Mouse (Mus musculus) hindbrain, embryonic 10.5 days (tissue): Measurements from ENCODE around the gene Dcaf12. TPM values are rescaled to one million over a fixed set of nuclear protein-coding genes. Genes with fewer than 3 reads are reported as not detected.

Experiments used
- DNase-seq: peaks from one replicate; pipeline ENCODE4 v3.0.0-alpha.2; 2017; ENCODE audit warnings: low spot score
- H3K27ac ChIP-seq: fragments of 300-500 bp; sonication (generic); 2 replicates; pipeline ENCODE4 v1.5.1; 2016; ENCODE audit warnings: mild to moderate bottlenecking, moderate library complexity
- H3K27me3 ChIP-seq: fragments of 300-500 bp; sonication (generic); 2 replicates; pipeline ENCODE4 v1.6.1; 2016; ENCODE audit warnings: mild to moderate bottlenecking; ENCODE audit not compliant: poor library complexity, insufficient read depth, severe bottlenecking
- H3K36me3 ChIP-seq: fragments of 300-500 bp; sonication (generic); 2 replicates; pipeline ENCODE4 v1.6.1; 2016; ENCODE audit warnings: mild to moderate bottlenecking, moderate library complexity
- H3K4me1 ChIP-seq: fragments of 300-500 bp; sonication (generic); replicated peaks from 2 replicates; pipeline ENCODE4 v1.6.1; 2016; ENCODE audit warnings: mild to moderate bottlenecking
- H3K4me3 ChIP-seq: fragments of 300-500 bp; sonication (generic); 2 replicates; pipeline ENCODE4 v1.5.1; 2016; ENCODE audit warnings: mild to moderate bottlenecking, moderate library complexity
- H3K9me3 ChIP-seq: fragments of 300-500 bp; sonication (generic); 2 replicates; pipeline ENCODE4 v1.6.1; 2016; ENCODE audit warnings: mild to moderate bottlenecking, moderate library complexity
- WGBS: fragments of 180-500 bp; shearing (Covaris S2); methylation state at CpG from one replicate; pipeline ENCODE4 v1.1.7; 2016; 5-methylcytosine and 5-hydroxymethylcytosine counted together
- polyA plus RNA-seq: library from polyadenylated mRNA; unstranded; fragments of >200 nt; fragmentation: Nextera tagmentation; extraction: Ambion mirVana; gene quantifications from 2 replicates; pipeline ENCODE4 v1.2.1, GENCODE M21; 2016

Gene Dcaf12
- 57.8 and 64.0 TPM in 2 replicates for polyA plus RNA-seq

DNA sequence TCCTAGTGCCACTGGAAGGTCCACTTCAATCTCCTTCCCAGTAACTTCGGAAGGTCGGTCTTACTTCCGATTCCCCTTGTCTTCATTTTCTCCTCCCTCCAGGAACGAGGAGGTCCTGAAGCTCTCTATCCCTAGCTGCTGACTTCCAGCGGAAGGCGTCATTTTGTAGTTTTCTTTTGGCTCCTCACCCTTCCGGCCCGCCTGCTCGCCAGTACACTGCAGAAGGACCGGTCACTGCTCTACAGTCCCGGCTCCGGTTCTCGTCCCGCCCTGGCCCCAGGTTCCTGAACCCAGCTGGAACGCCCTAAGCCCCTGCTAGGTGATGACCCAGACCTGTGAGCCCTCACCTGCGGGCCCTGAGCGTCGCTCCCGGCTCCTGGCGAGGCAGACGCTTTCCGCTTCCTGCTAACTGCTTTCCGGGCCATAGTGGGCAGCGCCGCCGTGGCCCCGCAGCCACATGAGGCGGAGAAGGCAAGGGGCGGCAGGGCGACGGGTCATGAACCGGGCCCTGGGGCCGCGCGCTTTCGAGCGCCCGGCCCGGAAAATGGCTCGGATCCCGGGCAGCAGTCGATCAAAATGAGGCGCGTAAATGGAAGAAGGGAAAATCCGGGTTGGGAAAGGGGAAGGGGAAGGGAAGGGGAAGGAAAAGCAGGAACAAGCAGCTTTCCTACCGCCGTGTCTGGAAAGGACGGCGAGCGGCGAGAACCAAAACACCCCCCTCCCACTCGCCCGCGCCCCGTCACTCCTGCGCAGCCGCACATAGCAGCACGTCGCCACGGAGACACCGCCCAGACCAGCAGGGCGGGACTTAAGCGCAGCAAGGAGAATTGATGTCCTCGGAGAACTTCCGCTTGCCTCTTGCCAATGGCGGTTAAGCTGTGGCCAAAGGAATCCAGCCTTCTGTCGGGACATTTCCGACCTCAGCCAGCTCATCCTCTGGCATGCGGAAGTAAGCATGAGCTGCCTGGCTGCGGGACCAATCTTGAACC, at the start of gene Dcaf12:
TSS of gene Dcaf12 (minus strand) at position 749 of the 989 bp plus-strand sequence.
- peak; percentile 94 for DNase-seq
- Histone ChIP-seq H3K9me3 (no peaks in the 10 kb centered on the region), H3K36me3 (peaks cover 36% of the 10 kb centered on the region), H3K27ac (peak within 1 kb of the TSS; percentile 93), H3K4me1 (peaks cover 23% of the 10 kb centered on the region), H3K27me3 (no peaks in the 10 kb centered on the region), H3K4me3 (peak within 1 kb of the TSS; percentile 94)
- under 1% methylated on average over 70 of the region's 70 CpGs for WGBS

GRCm38 (mm10) chr4:41361059-41361458, 46.4 kb upstream of the Dcaf12 start:
- no peak for DNase-seq
- no peaks in the 10 kb centered on the region for H3K4me1 ChIP-seq
- H3K36me3 ChIP-seq = peaks cover 35% of the 10 kb centered on the region
- H3K27me3 ChIP-seq = no peaks in the 10 kb centered on the region
- WGBS = 96% methylated on average over 3 of the region's 3 CpGs
- H3K27ac ChIP-seq = no peak overlapping the region
- no peak overlapping the region for H3K4me3 ChIP-seq
- no peaks in the 10 kb centered on the region; the same call in 1 of the 2 replicates for H3K9me3 ChIP-seq

DNA sequence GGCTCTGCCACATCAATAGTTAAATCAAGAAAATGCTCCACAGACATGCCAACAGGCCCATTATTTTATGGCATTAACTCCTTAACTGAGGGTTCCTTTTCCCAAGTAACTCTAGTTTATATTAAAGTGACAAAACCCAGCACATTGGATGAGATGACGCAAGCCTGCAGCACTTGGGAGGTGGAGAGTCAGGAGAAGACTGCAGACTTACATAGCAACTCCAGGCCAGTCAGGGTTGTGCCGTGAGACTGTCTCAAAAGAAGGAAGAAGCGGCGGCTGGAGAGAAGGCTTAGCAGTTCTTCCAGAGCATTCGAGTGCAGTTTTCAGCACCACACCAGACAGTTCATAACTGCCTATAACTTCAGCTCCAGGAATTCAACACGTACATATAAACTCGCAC, 44.7 kb upstream of the Dcaf12 start:
- 97% methylated on average over 7 of the region's 7 CpGs for WGBS
- peaks cover 4% of the 10 kb centered on the region; the same call in 1 of the 2 replicates for H3K9me3 ChIP-seq
- H3K4me3 ChIP-seq = no peak overlapping the region
- H3K27ac ChIP-seq = no peak overlapping the region
- no peaks in the 10 kb centered on the region for H3K27me3 ChIP-seq
- no peaks in the 10 kb centered on the region for H3K4me1 ChIP-seq
- no peak for DNase-seq
- peaks cover 49% of the 10 kb centered on the region for H3K36me3 ChIP-seq

- H3K27ac ChIP-seq = no peak overlapping the region
- 93% methylated on average over 2 of the region's 2 CpGs for WGBS
- H3K9me3 ChIP-seq = peaks cover 4% of the 10 kb centered on the region; the same call in 1 of the 2 replicates
- peaks cover 52% of the 10 kb centered on the region for H3K36me3 ChIP-seq
- DNase-seq = no peak
- H3K4me1 ChIP-seq = no peaks in the 10 kb centered on the region
- no peak overlapping the region for H3K4me3 ChIP-seq
- no peaks in the 10 kb centered on the region for H3K27me3 ChIP-seq
Observed at GRCm38 (mm10) chr4:41358669-41359068, 44.0 kb upstream of the Dcaf12 start.

DNA sequence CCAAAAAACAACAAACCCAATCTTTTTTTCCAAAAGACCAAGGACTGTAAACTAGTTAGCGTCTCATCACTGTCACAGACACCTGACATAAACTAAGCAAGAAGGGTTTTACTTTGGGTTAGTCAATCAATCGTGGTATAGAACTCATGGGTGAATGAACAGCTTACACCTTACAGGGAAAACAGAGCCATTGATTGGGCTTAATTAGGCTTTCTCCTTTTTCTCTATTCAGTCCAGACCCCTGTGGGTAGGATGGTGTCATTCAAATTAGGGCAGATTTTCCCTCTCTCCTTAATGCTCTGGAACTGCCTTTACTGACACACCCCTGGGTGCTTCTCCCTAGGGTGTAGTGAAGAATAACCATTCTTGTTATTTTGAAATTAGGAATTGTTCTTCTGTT, 42.5 kb upstream of the Dcaf12 start:
- Histone ChIP-seq H3K9me3 (peaks cover 4% of the 10 kb centered on the region; the same call in 1 of the 2 replicates), H3K27me3 (no peaks in the 10 kb centered on the region), H3K4me1 (no peaks in the 10 kb centered on the region), H3K27ac (no peak overlapping the region), H3K36me3 (peaks cover 62% of the 10 kb centered on the region), H3K4me3 (no peak overlapping the region)
- DNase-seq = no peak
- 50% methylated on average over 2 of the region's 2 CpGs for WGBS

- H3K9me3 ChIP-seq = peaks cover 4% of the 10 kb centered on the region; the same call in 1 of the 2 replicates
- H3K36me3 ChIP-seq = peaks cover 57% of the 10 kb centered on the region
- peaks cover 11% of the 10 kb centered on the region for H3K4me1 ChIP-seq
- no peaks in the 10 kb centered on the region for H3K27me3 ChIP-seq
- WGBS = 96% methylated on average over 1 of the region's 1 CpGs
- DNase-seq = no peak
- no peak overlapping the region for H3K4me3 ChIP-seq
- no peak overlapping the region for H3K27ac ChIP-seq
Observed at GRCm38 (mm10) chr4:41353265-41353664, 38.6 kb upstream of the Dcaf12 start.

GRCm38 (mm10) chr4:41352758-41353157, 38.1 kb upstream of the Dcaf12 start:
- peaks cover 52% of the 10 kb centered on the region for H3K36me3 ChIP-seq
- no peak overlapping the region for H3K27ac ChIP-seq
- no peaks in the 10 kb centered on the region for H3K27me3 ChIP-seq
- no peak for DNase-seq
- WGBS = 94% methylated on average over 4 of the region's 4 CpGs
- peaks cover 16% of the 10 kb centered on the region for H3K4me1 ChIP-seq
- peaks cover 4% of the 10 kb centered on the region; the same call in 1 of the 2 replicates for H3K9me3 ChIP-seq
- no peak overlapping the region for H3K4me3 ChIP-seq

- Histone ChIP-seq H3K27ac (peak overlapping the region; percentile 94), H3K9me3 (no peaks in the 10 kb centered on the region), H3K27me3 (no peaks in the 10 kb centered on the region), H3K4me3 (peak overlapping the region; percentile 78), H3K36me3 (peaks cover 28% of the 10 kb centered on the region), H3K4me1 (peaks cover 19% of the 10 kb centered on the region)
- DNase-seq = no peak
- WGBS = under 1% methylated on average over 28 of the region's 28 CpGs
Observed at GRCm38 (mm10) chr4:41349199-41349591, 34.5 kb upstream of the Dcaf12 start.

DNA sequence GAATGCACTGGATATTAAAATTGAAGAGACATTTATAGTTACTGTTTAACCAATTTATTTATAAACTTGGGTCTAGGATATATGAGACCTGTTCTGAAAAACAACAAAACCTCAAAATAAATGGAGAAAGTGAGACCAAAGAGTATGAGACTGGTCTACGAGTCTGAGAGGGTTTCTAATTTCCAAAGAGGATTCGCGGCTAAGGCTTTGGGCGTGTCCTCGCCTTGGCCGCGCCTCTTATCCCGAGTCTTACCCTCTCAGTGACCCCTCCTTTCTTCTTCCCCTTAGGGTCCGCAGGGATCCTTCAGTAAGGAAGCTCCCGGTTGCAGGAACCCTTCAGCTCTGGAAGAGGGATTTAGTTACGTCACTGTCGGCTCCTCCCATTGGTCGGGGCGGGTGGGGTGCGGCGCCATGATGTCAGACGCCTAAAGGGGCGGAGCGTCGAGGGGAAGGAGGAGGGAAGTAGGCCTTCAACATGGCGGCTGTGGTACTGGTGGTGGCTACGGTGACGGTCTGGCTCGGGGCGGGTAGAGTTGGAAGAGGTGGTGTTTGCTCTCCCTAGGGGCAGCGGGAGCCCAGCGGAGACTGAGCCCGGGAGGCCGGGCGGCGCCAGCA, 34.0 kb upstream of the Dcaf12 start, which contains the start of gene Ubap1:
TSS of gene Ubap1 (plus strand) at position 413 of the 615 bp plus-strand sequence.
- no peaks in the 10 kb centered on the region for H3K27me3 ChIP-seq
- WGBS = under 1% methylated on average over 31 of the region's 31 CpGs
- H3K36me3 ChIP-seq = peaks cover 26% of the 10 kb centered on the region

DNA sequence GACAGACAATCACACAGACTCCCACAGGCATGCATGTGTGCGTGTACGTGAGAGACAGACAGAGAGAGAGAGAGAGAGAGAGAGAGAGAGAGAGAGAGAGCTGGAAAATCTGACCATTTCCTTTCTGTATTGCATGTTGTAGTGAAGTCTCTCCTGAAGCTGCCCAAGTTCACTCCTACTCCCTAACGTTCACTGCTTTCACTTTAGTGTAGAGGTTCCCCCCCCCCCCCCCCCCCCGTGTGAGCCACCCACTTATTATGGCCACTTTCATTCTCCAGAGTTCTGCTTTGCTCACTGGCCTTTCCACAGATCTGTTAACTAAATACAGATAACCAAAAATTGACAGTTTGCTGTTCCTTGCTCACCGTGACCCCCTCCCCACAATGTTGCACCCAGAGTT, 33.1 kb upstream of the Dcaf12 start:
- H3K4me1 ChIP-seq = peaks cover 19% of the 10 kb centered on the region
- H3K27me3 ChIP-seq = no peaks in the 10 kb centered on the region
- no peaks in the 10 kb centered on the region for H3K9me3 ChIP-seq
- peak overlapping the region; percentile 94 for H3K27ac ChIP-seq
- peak overlapping the region; percentile 78; the same call in 1 of the 2 replicates for H3K4me3 ChIP-seq
- DNase-seq = no peak
- WGBS = 61% methylated on average over 5 of the region's 5 CpGs
- peaks cover 21% of the 10 kb centered on the region for H3K36me3 ChIP-seq

More for the DNA sequence above, 34.0 kb upstream of the Dcaf12 start, which contains the start of gene Ubap1:
- Histone ChIP-seq H3K4me1 (peaks cover 19% of the 10 kb centered on the region), H3K4me3 (peak within 1 kb of the TSS; percentile 78), H3K27ac (peak within 1 kb of the TSS; percentile 94), H3K9me3 (no peaks in the 10 kb centered on the region)
- DNase-seq = peak; percentile 99

- H3K27me3 ChIP-seq = no peaks in the 10 kb centered on the region
- no peak overlapping the region for H3K27ac ChIP-seq
- DNase-seq = no peak
- 75% methylated on average over 2 of the region's 2 CpGs for WGBS
- H3K4me1 ChIP-seq = peaks cover 19% of the 10 kb centered on the region
- H3K9me3 ChIP-seq = no peaks in the 10 kb centered on the region
- no peak overlapping the region for H3K4me3 ChIP-seq
- H3K36me3 ChIP-seq = peaks cover 2% of the 10 kb centered on the region
Observed at GRCm38 (mm10) chr4:41346011-41346410, 31.3 kb upstream of the Dcaf12 start.

DNA sequence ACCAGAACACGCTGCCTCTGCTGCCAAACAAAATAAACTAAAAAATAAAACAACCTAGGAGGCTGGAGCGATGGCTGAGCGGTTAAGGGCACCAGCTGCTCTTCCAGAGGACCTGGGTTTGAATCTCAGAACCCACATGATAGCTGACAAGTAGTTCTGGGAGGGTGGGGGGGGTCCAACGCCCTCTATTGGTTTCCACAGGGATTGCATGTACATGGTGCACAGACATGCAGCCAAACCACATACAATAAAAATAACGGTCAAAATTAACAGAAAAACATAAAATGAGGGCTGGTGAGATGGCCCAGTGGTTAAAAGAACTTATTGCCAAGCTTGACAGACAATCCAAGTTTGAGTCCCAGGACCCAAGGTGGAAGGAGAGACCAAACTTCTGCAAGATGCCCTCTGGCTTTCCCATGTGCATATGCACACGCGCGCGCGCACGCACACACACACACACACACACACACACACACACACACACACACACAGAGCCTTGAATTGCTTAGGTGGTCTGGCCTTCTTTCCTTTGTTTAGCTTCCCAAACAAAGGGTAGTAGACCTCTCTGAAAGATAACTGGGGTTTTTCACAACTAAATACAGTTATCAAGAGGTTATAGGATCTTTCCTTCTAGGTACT, 26.3 kb upstream of the Dcaf12 start:
- Histone ChIP-seq H3K9me3 (no peaks in the 10 kb centered on the region), H3K4me1 (no peaks in the 10 kb centered on the region), H3K4me3 (no peak overlapping the region), H3K27ac (no peak overlapping the region), H3K36me3 (no peaks in the 10 kb centered on the region), H3K27me3 (no peaks in the 10 kb centered on the region)
- 83% methylated on average over 11 of the region's 11 CpGs for WGBS
- no peak for DNase-seq
